Mouse (Mus musculus): ENCODE measurements at regions not wholly inside any gene's neighbourhood (a gene's known extent, or its start where the extent isn't known, plus 50 kb on each side); places are given as distances from the start of the nearest gene placed in this dataset.

GRCm38 (mm10) chr14:92593724-92594123, 1296.8 kb downstream of the Pcdh9 start:
- TF ChIP-seq ZNF384 (IDR thresholded peaks at IDR 0.05; ENCODE audit: low read depth, low read length) (no peak), ZC3H11A (IDR thresholded peaks at IDR 0.05; ENCODE audit: borderline replicate concordance, low read depth, low read length) (no peak), HCFC1 (IDR thresholded peaks at IDR 0.05; ENCODE audit: borderline replicate concordance, insufficient read depth, low read length) (no peak), MAFK (IDR thresholded peaks at IDR 0.05; ENCODE audit: insufficient read depth, low read depth, low read length) (no peak)
